Mouse (Mus musculus): ENCODE measurements around the gene Map3k21.

- TF ChIP-seq CTCF (IDR thresholded peaks at IDR 0.05; ENCODE audit: borderline replicate concordance, extremely low read depth, insufficient read depth, insufficient read length) (no peak), POLR2A (IDR thresholded peaks at IDR 0.05; ENCODE audit: borderline replicate concordance, extremely low read depth, insufficient read depth, insufficient read length, poor library complexity, severe bottlenecking) (no peak)
Observed at GRCm38 (mm10) chr8:125983515-125983914, 73.3 kb downstream of the Map3k21 start.

Data from brain, embryonic 14.5 days (tissue).